ENCODE assay signal across 13 mouse cellular contexts in the genomic region with DNA sequence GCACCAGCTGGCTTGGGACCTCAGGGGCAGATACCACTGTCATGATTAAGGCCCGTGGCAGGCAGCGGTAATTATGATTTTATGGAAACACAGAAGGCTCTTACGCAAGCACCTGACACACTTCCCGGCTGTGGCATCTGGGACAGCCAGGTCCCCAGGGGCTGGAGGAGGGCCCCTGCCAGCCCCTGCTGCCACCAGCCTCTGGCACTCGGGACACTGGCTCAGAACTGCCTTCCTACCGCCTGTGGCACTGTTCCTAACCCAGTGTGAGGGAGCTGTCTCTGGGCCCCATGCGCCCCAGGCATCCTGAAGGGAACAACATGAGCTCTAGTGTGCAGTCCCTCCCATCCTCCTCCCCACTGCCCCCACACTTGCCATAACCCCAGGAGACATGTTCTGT. TPM values are rescaled to one million over a fixed set of nuclear protein-coding genes. Genes with fewer than 3 reads are reported as not detected.
DNase-seq lines count a peak whose midpoint lies in the region; ATAC-seq and TF ChIP-seq lines count a peak whose summit lies in the region.
"Had no signal": no experiment of that assay in that cellular context is flagged by ENCODE, and none has a peak within 500 bp of the region (broad histone marks: within the 10 kb centered on the region; RNA-seq: fewer than 3 reads in every experiment).

No protein-coding gene starts in this region.

- peaks cover 2 to 20% of the 10 kb centered on the region in 2 experiments; a peak in 3 of 4 replicates for H3K4me1 ChIP-seq in ES-E14 (ENCODE audit: control insufficient read depth in 2 of 2, insufficient read depth in 2 of 2, low read length in 2 of 2, poor library complexity in 1 of 2)
- peaks cover 8% of the 10 kb centered on the region for H3K4me1 ChIP-seq in hindbrain, embryonic 15.5 days (replicated peaks)
- no peaks in the 10 kb centered on the region for H3K4me1 ChIP-seq in liver, embryonic 11.5 days (replicated peaks; ENCODE audit: control insufficient read depth, insufficient read depth, low read length)

- H3K27ac ChIP-seq in ES-E14 (ENCODE audit: insufficient read depth, low read depth, low read length, poor library complexity, severe bottlenecking): no peak overlapping the region
- no peak overlapping the region for H3K27ac ChIP-seq in hindbrain, embryonic 15.5 days (replicated peaks)
- no peak overlapping the region for H3K27ac ChIP-seq in liver, embryonic 11.5 days (ENCODE audit: low read depth, low read length)
- H3K27ac ChIP-seq: forebrain, embryonic 10.5 days; stomach, embryonic 15.5 days had no signal

- H3K36me3 ChIP-seq in ES-E14 (ENCODE audit: control insufficient read depth, insufficient read depth, low read length, poor library complexity, severe bottlenecking): no peaks in the 10 kb centered on the region
- H3K36me3 ChIP-seq in hindbrain, embryonic 15.5 days: no peaks in the 10 kb centered on the region
- H3K36me3 ChIP-seq in liver, embryonic 11.5 days (ENCODE audit: control insufficient read depth, insufficient read depth, low read length): no peaks in the 10 kb centered on the region
- H3K36me3 ChIP-seq: forebrain, embryonic 10.5 days; stomach, embryonic 15.5 days had no signal

- intact Hi-C loops in left cerebral cortex, postnatal 10 days (cut with DNase I): no loop called here

- 39% methylated on average over 7 of the region's 7 CpGs for WGBS in hindbrain, embryonic 15.5 days
- WGBS in liver, embryonic 11.5 days: 68% methylated on average over 7 of the region's 7 CpGs

- peak overlapping the region; percentile 31; the same call in 1 of the 2 replicates for H3K9ac ChIP-seq in ES-E14 (ENCODE audit: insufficient read depth, low read depth, low read length, poor library complexity, severe bottlenecking)
- H3K9ac ChIP-seq in hindbrain, embryonic 15.5 days: no peak overlapping the region
- H3K9ac ChIP-seq in liver, embryonic 11.5 days (ENCODE audit: low read depth, low read length): no peak overlapping the region
- H3K9ac ChIP-seq: stomach, embryonic 15.5 days had no signal

- no peak overlapping the region for H3K4me2 ChIP-seq in hindbrain, embryonic 15.5 days
- H3K4me2 ChIP-seq in liver, embryonic 11.5 days: no peak overlapping the region
- H3K4me2 ChIP-seq: stomach, embryonic 15.5 days had no signal

- 0 out of 2 replicates have a peak, but pooled peaks have one; percentile 27 for ATAC-seq in hindbrain, embryonic 15.5 days (ENCODE audit: low FRiP score, low read depth)
- ATAC-seq in monocyte, adult 5-6 weeks (replicated peaks; ENCODE audit: insufficient number of reproducible peaks, low FRiP score, low TSS enrichment, poor library complexity, severe bottlenecking): no peak
- ATAC-seq in liver, embryonic 11.5 days (replicated peaks; ENCODE audit: low FRiP score): no peak

- in situ Hi-C loops in ES-E14 (cut with MboI; ENCODE audit: low sequenced_read_pairs in 2 of 2, unreplicated experiment in 2 of 2): no loop called here

- DNase-seq in left cerebral cortex, adult 18-20 months (ENCODE audit: low spot score in 2 of 2): peak; percentile 31 to 47
- no peak for DNase-seq in left cerebral cortex, postnatal 10 days (ENCODE audit: extremely low spot score in 1 of 2, low spot score in 2 of 2)
- DNase-seq in ES-E14 (ENCODE audit: low read depth, low spot score): no peak
- peak; percentile 72 for DNase-seq in adrenal gland, postnatal 14 days
- DNase-seq in liver, embryonic 11.5 days (ENCODE audit: low spot score): no peak
- DNase-seq: heart, adult 18-20 months; kidney, adult 9 months; lung, postnatal 10 days had no signal

- H3K9me3 ChIP-seq in ES-E14 (ENCODE audit: control insufficient read depth, insufficient read depth, low read depth, low read length): no peaks in the 10 kb centered on the region
- H3K9me3 ChIP-seq in hindbrain, embryonic 15.5 days: no peaks in the 10 kb centered on the region
- H3K9me3 ChIP-seq in liver, embryonic 11.5 days (ENCODE audit: control insufficient read depth, low read length): no peaks in the 10 kb centered on the region
- H3K9me3 ChIP-seq: forebrain, embryonic 10.5 days; stomach, embryonic 15.5 days had no signal

- peaks cover 11% of the 10 kb centered on the region for H3K27me3 ChIP-seq in hindbrain, embryonic 15.5 days
- peaks cover 14% of the 10 kb centered on the region for H3K27me3 ChIP-seq in liver, embryonic 11.5 days (replicated peaks; ENCODE audit: control insufficient read depth, insufficient read depth, low read length)

- H3K4me3 ChIP-seq in ES-E14 (ENCODE audit: insufficient read depth in 1 of 2, low read depth in 1 of 2, low read length in 2 of 2, poor library complexity in 1 of 2, severe bottlenecking in 1 of 2): no peak overlapping the region
- no peak overlapping the region for H3K4me3 ChIP-seq in hindbrain, embryonic 15.5 days
- H3K4me3 ChIP-seq in liver, embryonic 11.5 days (ENCODE audit: low read depth, low read length): no peak overlapping the region
- H3K4me3 ChIP-seq: forebrain, embryonic 10.5 days; stomach, embryonic 15.5 days had no signal

TF ChIP-seq in ES-E14, 5 proteins besides CTCF, POLR2A, EP300 and RAD21:
- TF ChIP-seq ZNF384 (IDR thresholded peaks at IDR 0.05; ENCODE audit: low read depth, low read length) (no peak), CHD2 (IDR thresholded peaks at IDR 0.05; ENCODE audit: low read depth, low read length) (no peak), MAFK (IDR thresholded peaks at IDR 0.05; ENCODE audit: insufficient read depth, low read depth, low read length) (no peak), HCFC1 (IDR thresholded peaks at IDR 0.05; ENCODE audit: borderline replicate concordance, insufficient read depth, low read length) (no peak)
TF ChIP-seq in ES-E14: peak in this region for 0.

RNA-seq across cellular contexts. Expression of a gene that starts 6.4 kb away (rescaled TPM):
- total RNA-seq in left cerebral cortex, adult 18-20 months (2021): 100 to 1,000 TPM in 1 of 2 experiments, 10 to 100 TPM in 1; 86.3 to 109 TPM
- 10 to 100 TPM; 15.3 to 17.7 TPM for total RNA-seq in left cerebral cortex, postnatal 10 days (2021)
- total RNA-seq in ES-E14 (2012; rRNA removed): 2.1 and 3.8 TPM in 2 replicates
- 3.1 and 3.7 TPM in 2 replicates for total RNA-seq in adrenal gland, postnatal 14 days (2021)
- 6.4 and 9.7 TPM in 2 replicates for polyA plus RNA-seq in hindbrain, embryonic 15.5 days (2015; fragmentation: Nextera tagmentation; extraction: Ambion mirVana)
- 1.1 TPM in 1 of 3 replicates, not detected in the others for total RNA-seq in monocyte, adult 5-6 weeks (2017)
- 0.22 and 0.43 TPM in 2 replicates for polyA plus RNA-seq in liver, embryonic 11.5 days (2014; fragmentation: Nextera tagmentation; extraction: Ambion mirVana)
- total RNA-seq: liver, adult 2 months had no signal
- polyA plus RNA-seq: liver, adult 2 months had no signal

RNA-seq across cellular contexts. Expression of a gene that starts 33.2 kb away (rescaled TPM):
- 100 to 1,000 TPM; 627 to 650 TPM for total RNA-seq in left cerebral cortex, adult 18-20 months (2021)
- 100 to 1,000 TPM; 571 to 605 TPM for total RNA-seq in left cerebral cortex, postnatal 10 days (2021)
- 3,222 and 3,264 TPM in 2 replicates for total RNA-seq in ES-E14 (2012; rRNA removed)
- 1,235 and 1,395 TPM in 2 replicates for total RNA-seq in adrenal gland, postnatal 14 days (2021)
- 632 and 657 TPM in 2 replicates for polyA plus RNA-seq in hindbrain, embryonic 15.5 days (2015; fragmentation: Nextera tagmentation; extraction: Ambion mirVana)
- total RNA-seq in monocyte, adult 5-6 weeks (2017): 1,171 to 1,260 TPM (median 1,185 TPM) in 3 replicates
- 1,333 and 1,422 TPM in 2 replicates for polyA plus RNA-seq in liver, embryonic 11.5 days (2014; fragmentation: Nextera tagmentation; extraction: Ambion mirVana)

RNA-seq across cellular contexts. Expression of a gene that starts 36.8 kb away (rescaled TPM):
- 100 to 1,000 TPM; 154 to 170 TPM for total RNA-seq in left cerebral cortex, adult 18-20 months (2021)
- total RNA-seq in left cerebral cortex, postnatal 10 days (2021): 100 to 1,000 TPM; 118 to 121 TPM
- total RNA-seq in ES-E14 (2012; rRNA removed): 6.2 and 12.0 TPM in 2 replicates
- total RNA-seq in adrenal gland, postnatal 14 days (2021): 7.8 and 10.4 TPM in 2 replicates
- polyA plus RNA-seq in hindbrain, embryonic 15.5 days (2015; fragmentation: Nextera tagmentation; extraction: Ambion mirVana): 62.2 and 70.1 TPM in 2 replicates
- 1.6 to 3.5 TPM (median 3.3 TPM) in 3 replicates for total RNA-seq in monocyte, adult 5-6 weeks (2017)
- 2.1 and 2.2 TPM in 2 replicates for polyA plus RNA-seq in liver, embryonic 11.5 days (2014; fragmentation: Nextera tagmentation; extraction: Ambion mirVana)

Comparison
In these comparisons a context has a peak if more than half of its experiments do, and no peak if none do; other contexts are left out.
1. DNase-seq: peak in left cerebral cortex, adult 18-20 months (2 of 2) and adrenal gland, postnatal 14 days (single experiment); none in left cerebral cortex, postnatal 10 days (0 of 2), ES-E14 (single experiment) and liver, embryonic 11.5 days (single experiment).
2. RNA of a gene that starts 6.4 kb away (total RNA-seq): 86.3 to 109 TPM in left cerebral cortex, adult 18-20 months; 15.3 to 17.7 TPM in left cerebral cortex, postnatal 10 days, 3.1 to 3.7 TPM in adrenal gland, postnatal 14 days, 2.1 to 3.8 TPM in ES-E14 and 1.1 TPM in monocyte, adult 5-6 weeks; every median in the first group is over 4 times any median in the second.